In genomic region chr4:22565959-22566358, GRCm38 (mm10) we compare ENCODE assay signal across 20 mouse cellular contexts.
A peak's percentile ranks its signal among the peaks of the same experiment; 100 is the strongest.
DNase-seq lines count a peak whose midpoint lies in the region; ATAC-seq lines count a peak whose summit lies in the region.
"Had no signal": no experiment of that assay in that cellular context is flagged by ENCODE, and none has a peak within 500 bp of the region (broad histone marks: within the 10 kb centered on the region; RNA-seq: fewer than 3 reads in every experiment).

No protein-coding gene starts in this region.

- H3K9me3 ChIP-seq in hindbrain, embryonic 13.5 days, result no peaks in the 10 kb centered on the region
- H3K9me3 ChIP-seq in hindbrain, embryonic 11.5 days (ENCODE audit: control insufficient read depth, low read length), result no peaks in the 10 kb centered on the region
- H3K9me3 ChIP-seq in neural tube, embryonic 11.5 days (ENCODE audit: control insufficient read depth, low read length), result no peaks in the 10 kb centered on the region
- no peaks in the 10 kb centered on the region for H3K9me3 ChIP-seq in hindbrain, embryonic 16.5 days (ENCODE audit: control insufficient read depth, low read length)
- H3K9me3 ChIP-seq: embryonic facial prominence, embryonic 15.5 days had no signal

- no peaks in the 10 kb centered on the region for H3K36me3 ChIP-seq in hindbrain, embryonic 13.5 days
- no peaks in the 10 kb centered on the region for H3K36me3 ChIP-seq in hindbrain, embryonic 11.5 days (ENCODE audit: control insufficient read depth, insufficient read depth, low read length)
- H3K36me3 ChIP-seq in neural tube, embryonic 11.5 days (ENCODE audit: control insufficient read depth, insufficient read depth, low read length), result no peaks in the 10 kb centered on the region
- no peaks in the 10 kb centered on the region for H3K36me3 ChIP-seq in hindbrain, embryonic 16.5 days (ENCODE audit: control insufficient read depth, insufficient read depth, low read length)
- H3K36me3 ChIP-seq: embryonic facial prominence, embryonic 15.5 days had no signal

- intact Hi-C loops in heart, postnatal 14 days (cut with DNase I), result no loop called here

- no peak overlapping the region for H3K4me2 ChIP-seq in hindbrain, embryonic 13.5 days
- no peak overlapping the region for H3K4me2 ChIP-seq in hindbrain, embryonic 11.5 days (replicated peaks; ENCODE audit: low read depth, low read length)
- H3K4me2 ChIP-seq in neural tube, embryonic 11.5 days (ENCODE audit: low read depth), result no peak overlapping the region
- no peak overlapping the region for H3K4me2 ChIP-seq in hindbrain, embryonic 16.5 days (ENCODE audit: low read length)
- H3K4me2 ChIP-seq: embryonic facial prominence, embryonic 15.5 days had no signal

- 57% methylated on average over 2 of the region's 2 CpGs for WGBS in hindbrain, embryonic 13.5 days
- 77% methylated on average over 2 of the region's 2 CpGs for WGBS in hindbrain, embryonic 11.5 days
- whole genome bisulfite sequencing in neural tube, embryonic 11.5 days, result 65% methylated on average over 2 of the region's 2 CpGs
- WGBS in hindbrain, embryonic 16.5 days, result 42% methylated on average over 2 of the region's 2 CpGs

- H3K27me3 ChIP-seq in hindbrain, embryonic 13.5 days, result no peaks in the 10 kb centered on the region
- no peaks in the 10 kb centered on the region for H3K27me3 ChIP-seq in hindbrain, embryonic 11.5 days (ENCODE audit: control insufficient read depth, insufficient read depth, low read length)
- H3K27me3 ChIP-seq in neural tube, embryonic 11.5 days (ENCODE audit: control insufficient read depth, insufficient read depth, low read length), result no peaks in the 10 kb centered on the region
- no peaks in the 10 kb centered on the region for H3K27me3 ChIP-seq in hindbrain, embryonic 16.5 days (replicated peaks; ENCODE audit: control insufficient read depth, insufficient read depth, low read length)
- H3K27me3 ChIP-seq: embryonic facial prominence, embryonic 15.5 days had no signal

- peak; percentile 75; the same call in 1 of the 2 replicates for ATAC-seq in hindbrain, embryonic 13.5 days (ENCODE audit: low FRiP score)
- no peak for ATAC-seq in hindbrain, embryonic 11.5 days (ENCODE audit: low FRiP score)
- ATAC-seq in neural tube, embryonic 11.5 days (ENCODE audit: insufficient read depth, low FRiP score, low TSS enrichment), result 0 out of 2 replicates have a peak, but pooled peaks have one; percentile 18
- ATAC-seq in hindbrain, embryonic 16.5 days, result peak; percentile 85
- ATAC-seq: activated CD4-positive, CD25-positive, alpha-beta regulatory T cell, adult 4 months had no signal

- H3K9ac ChIP-seq in hindbrain, embryonic 13.5 days, result no peak overlapping the region
- no peak overlapping the region for H3K9ac ChIP-seq in hindbrain, embryonic 11.5 days (ENCODE audit: low read depth, low read length)
- no peak overlapping the region for H3K9ac ChIP-seq in neural tube, embryonic 11.5 days (ENCODE audit: low read length)
- no peak overlapping the region for H3K9ac ChIP-seq in hindbrain, embryonic 16.5 days (ENCODE audit: low read depth, low read length)
- H3K9ac ChIP-seq: embryonic facial prominence, embryonic 15.5 days had no signal

- H3K4me1 ChIP-seq in hindbrain, embryonic 13.5 days (replicated peaks), result peaks cover 17% of the 10 kb centered on the region
- no peaks in the 10 kb centered on the region for H3K4me1 ChIP-seq in hindbrain, embryonic 11.5 days (replicated peaks; ENCODE audit: control insufficient read depth, insufficient read depth, low read length)
- no peaks in the 10 kb centered on the region for H3K4me1 ChIP-seq in neural tube, embryonic 11.5 days (ENCODE audit: control insufficient read depth, insufficient read depth, low read length)
- H3K4me1 ChIP-seq in hindbrain, embryonic 16.5 days (ENCODE audit: control insufficient read depth, insufficient read depth, low read depth, low read length), result no peaks in the 10 kb centered on the region
- H3K4me1 ChIP-seq: embryonic facial prominence, embryonic 15.5 days had no signal

- DNase-seq in hindbrain, embryonic 11.5 days (ENCODE audit: low spot score), result no peak
- DNase-seq in neural tube, embryonic 11.5 days (ENCODE audit: low spot score), result no peak
- DNase-seq in neural tube, embryonic 10.5 days (ENCODE audit: extremely low spot score, low spot score), result no peak
- no peak for DNase-seq in spleen, adult 12 weeks (ENCODE audit: low spot score)
- no peak for DNase-seq in heart, postnatal 14 days
- DNase-seq: adrenal gland, adult 8-10 months; B cell, adult 2 months; cerebellum, adult 9-10 months; gastrocnemius, adult 2 months; heart, postnatal 36 days; kidney, adult 2 months; layer of hippocampus, adult 9-11 months; lung, postnatal 4 days; right cerebral cortex, postnatal 25 days; thymus, postnatal 25 days had no signal

- no peak overlapping the region for H3K27ac ChIP-seq in hindbrain, embryonic 13.5 days
- no peak overlapping the region for H3K27ac ChIP-seq in hindbrain, embryonic 11.5 days (ENCODE audit: low read depth, low read length)
- H3K27ac ChIP-seq in neural tube, embryonic 11.5 days (ENCODE audit: low read depth, low read length), result no peak overlapping the region
- no peak overlapping the region for H3K27ac ChIP-seq in hindbrain, embryonic 16.5 days (ENCODE audit: low read depth, low read length)
- H3K27ac ChIP-seq: embryonic facial prominence, embryonic 15.5 days; gastrocnemius, adult 2 months; kidney, postnatal 0 days had no signal

- no peak overlapping the region for H3K4me3 ChIP-seq in hindbrain, embryonic 13.5 days
- H3K4me3 ChIP-seq in hindbrain, embryonic 11.5 days (ENCODE audit: low read depth, low read length), result no peak overlapping the region
- no peak overlapping the region for H3K4me3 ChIP-seq in neural tube, embryonic 11.5 days (ENCODE audit: low read depth, low read length)
- no peak overlapping the region for H3K4me3 ChIP-seq in hindbrain, embryonic 16.5 days (ENCODE audit: low read length)
- H3K4me3 ChIP-seq: embryonic facial prominence, embryonic 15.5 days; gastrocnemius, adult 2 months had no signal
